Mouse (Mus musculus) MEL (cell line): ENCODE data around the gene Zdhhc4. TPM values are rescaled to one million over a fixed set of nuclear protein-coding genes. Genes with fewer than 3 reads are reported as not detected.

Source experiments
- DNase-seq: peaks from one replicate; pipeline ENCODE4 v3.0.0; 2011; ENCODE audit warnings: low read depth, low spot score
- H3K27ac ChIP-seq: 2 replicates; pipeline ENCODE4 v1.5.1; 2012; ENCODE audit warnings: low read depth, mild to moderate bottlenecking, control low read depth, low read length, moderate library complexity; ENCODE audit not compliant: control insufficient read depth
- H3K27me3 ChIP-seq, 2 experiments: fragments of 150-350 bp in 1 of 2; sonication (generic) in 1 of 2; 2 replicates each; pipeline ENCODE4 v1.6.1; 2012; ENCODE audit warnings: low read length in 2 of 2, mild to moderate bottlenecking in 2 of 2, improper control_type of control experiment in 1 of 2, moderate library complexity in 1 of 2; ENCODE audit not compliant: insufficient read depth in 2 of 2, control insufficient read depth in 1 of 2
- H3K36me3 ChIP-seq, 2 experiments: 2 replicates each; pipeline ENCODE4 v1.6.1; 2012 to 2014; ENCODE audit warnings: low read length in 2 of 2, improper control_type of control experiment in 1 of 2, inconsistent platforms in 1 of 2, mild to moderate bottlenecking in 1 of 2; ENCODE audit not compliant: insufficient read depth in 2 of 2, control insufficient read depth in 1 of 2
- H3K4me1 ChIP-seq, 2 experiments: fragments of 150-350 bp in 1 of 2; sonication (generic) in 1 of 2; 2 replicates each; pipeline ENCODE4 v1.6.1; 2012; ENCODE audit warnings: low read length in 2 of 2, improper control_type of control experiment in 1 of 2, mild to moderate bottlenecking in 1 of 2; ENCODE audit not compliant: insufficient read depth in 2 of 2, control insufficient read depth in 1 of 2
- H3K4me3 ChIP-seq, 2 experiments: fragments of 150-350 bp in 1 of 2; sonication (generic) in 1 of 2; 2 replicates each; pipeline ENCODE4 v1.5.1; 2012; ENCODE audit warnings: low read depth in 2 of 2, low read length in 2 of 2, mild to moderate bottlenecking in 2 of 2, moderate library complexity in 2 of 2, control low read depth in 1 of 2, improper control_type of control experiment in 1 of 2; ENCODE audit not compliant: control insufficient read depth in 1 of 2, insufficient read depth in 1 of 2
- H3K79me2 ChIP-seq: 2 replicates; pipeline ENCODE4 v1.6.1; 2012; ENCODE audit warnings: mild to moderate bottlenecking, low read length, moderate library complexity; ENCODE audit not compliant: control insufficient read depth, poor library complexity, insufficient read depth
- H3K9ac ChIP-seq: 2 replicates; pipeline ENCODE4 v1.6.1; 2012; ENCODE audit warnings: low read depth, mild to moderate bottlenecking, control low read depth, low read length, moderate library complexity; ENCODE audit not compliant: control insufficient read depth, poor library complexity, severe bottlenecking
- H3K9me3 ChIP-seq: fragments of 150-350 bp; sonication (generic); replicated peaks from 2 replicates; pipeline ENCODE4 v1.6.1; 2012; ENCODE audit warnings: mild to moderate bottlenecking, low read length, improper control_type of control experiment, moderate library complexity; ENCODE audit not compliant: insufficient read depth
- BHLHE40 ChIP-seq: IDR thresholded peaks from 2 replicates; pipeline ENCODE4 v1.6.1; 2012; ENCODE audit warnings: low read depth, mild to moderate bottlenecking, inconsistent platforms, low read length, improper control_type of control experiment, borderline replicate concordance
- CHD1 ChIP-seq: IDR thresholded peaks from 2 replicates; pipeline ENCODE4 v1.6.1; 2012; ENCODE audit warnings: low read depth, mild to moderate bottlenecking, inconsistent platforms, low read length, improper control_type of control experiment
- E2F4 ChIP-seq: IDR thresholded peaks from 2 replicates; pipeline ENCODE4 v1.6.1; 2011; ENCODE audit warnings: low read depth, low read length, improper control_type of control experiment, borderline replicate concordance
- EP300 ChIP-seq, 2 experiments: IDR thresholded peaks; 2 replicates each; pipeline ENCODE4 v1.6.1; 2011; ENCODE audit warnings: improper control_type of control experiment in 2 of 2, low read length in 2 of 2, low read depth in 1 of 2, mild to moderate bottlenecking in 1 of 2
- GABPA ChIP-seq: IDR thresholded peaks from 2 replicates; pipeline ENCODE4 v1.6.1; 2012; ENCODE audit warnings: low read depth, mild to moderate bottlenecking, inconsistent platforms, low read length, improper control_type of control experiment, moderate library complexity
- GATA1 ChIP-seq: IDR thresholded peaks from 2 replicates; pipeline ENCODE4 v1.6.1; 2011; ENCODE audit warnings: low read depth, low read length, improper control_type of control experiment
- MAZ ChIP-seq: IDR thresholded peaks from 2 replicates; pipeline ENCODE4 v1.6.1; 2012; ENCODE audit warnings: low read depth, mild to moderate bottlenecking, inconsistent platforms, low read length, improper control_type of control experiment
- NELFE ChIP-seq: IDR thresholded peaks from 2 replicates; pipeline ENCODE4 v1.6.1; 2011; ENCODE audit warnings: low read depth, low read length, improper control_type of control experiment
- NRF1 ChIP-seq: IDR thresholded peaks from 2 replicates; pipeline ENCODE4 v1.6.1; 2014; ENCODE audit warnings: low read depth, mild to moderate bottlenecking, inconsistent platforms, low read length, improper control_type of control experiment, moderate library complexity; ENCODE audit not compliant: poor library complexity, insufficient read depth, severe bottlenecking
- POLR2AphosphoS2 ChIP-seq: IDR thresholded peaks from 2 replicates; pipeline ENCODE4 v1.6.1; 2011; ENCODE audit warnings: low read length, improper control_type of control experiment
- RCOR1 ChIP-seq: IDR thresholded peaks from 2 replicates; pipeline ENCODE4 v1.6.1; 2012; ENCODE audit warnings: low read depth, mild to moderate bottlenecking, inconsistent platforms, low read length, improper control_type of control experiment
- SMC3 ChIP-seq: IDR thresholded peaks from 2 replicates; pipeline ENCODE4 v1.6.1; 2011; ENCODE audit warnings: low read depth, low read length, improper control_type of control experiment
- TBP ChIP-seq: IDR thresholded peaks from 2 replicates; pipeline ENCODE4 v1.8.0; 2011; ENCODE audit warnings: low read depth, low read length, improper control_type of control experiment
- TCF12 ChIP-seq: IDR thresholded peaks from 2 replicates; pipeline ENCODE4 v1.6.1; 2014; ENCODE audit warnings: low read depth, mild to moderate bottlenecking, inconsistent platforms, low read length, improper control_type of control experiment, moderate library complexity
- USF1 ChIP-seq: IDR thresholded peaks from 2 replicates; pipeline ENCODE4 v1.6.1; 2014; ENCODE audit warnings: low read depth, mild to moderate bottlenecking, inconsistent platforms, low read length, improper control_type of control experiment, moderate library complexity
- USF2 ChIP-seq, 2 experiments: IDR thresholded peaks; 2 replicates each; pipeline ENCODE4 v1.6.1; 2011 to 2012; ENCODE audit warnings: improper control_type of control experiment in 2 of 2, low read length in 2 of 2, borderline replicate concordance in 1 of 2, inconsistent platforms in 1 of 2, low read depth in 1 of 2, mild to moderate bottlenecking in 1 of 2; ENCODE audit not compliant: insufficient read depth in 1 of 2
- ZC3H11A ChIP-seq: IDR thresholded peaks from 2 replicates; pipeline ENCODE4 v1.6.1; 2012; ENCODE audit warnings: low read depth, mild to moderate bottlenecking, inconsistent platforms, low read length, improper control_type of control experiment
- ZNF384 ChIP-seq: IDR thresholded peaks from 2 replicates; pipeline ENCODE4 v1.6.1; 2012; ENCODE audit warnings: low read depth, mild to moderate bottlenecking, inconsistent platforms, low read length, improper control_type of control experiment
- polyA plus RNA-seq, 2 experiments: library from polyadenylated mRNA; stranded (reverse) in 1 of 2; unstranded in 1 of 2; fragments of >175 nt in 1 of 2; fragments of >200 nt in 1 of 2; gene quantifications; 2 replicates each; pipeline versions ENCODE4 v1.2.1 to v1.2.4; 2012; ENCODE audit warnings: low replicate concordance in 2 of 2, low read depth in 1 of 2; ENCODE audit not compliant: insufficient read length in 2 of 2, insufficient read depth in 1 of 2, missing spikeins in 1 of 2
- total RNA-seq: library from RNA; depleted of rRNA; stranded (reverse); fragments of 300-350 nt; gene quantifications from 2 replicates; pipeline ENCODE4 v1.2.3, GENCODE M21; 2012

The Zdhhc4 gene
- total and polyA plus RNA-seq, 3 experiments: 17.6 to 62.1 TPM; not detected in 1

- no peak overlapping the region for H3K9ac ChIP-seq
Measured at GRCm38 (mm10) chr5:143367931-143368330, 38.9 kb upstream of the Zdhhc4 start.

GRCm38 (mm10) chr5:143363678-143364615, 34.9 kb upstream of the Zdhhc4 start:
- no peak overlapping the region for H3K4me3 ChIP-seq
- H3K79me2 ChIP-seq: no peaks in the 10 kb centered on the region
- no peaks in the 10 kb centered on the region for H3K9me3 ChIP-seq
- DNase-seq: no peak
- H3K4me1 ChIP-seq: peaks cover 0 to 6% of the 10 kb centered on the region in 2 experiments; a peak in 1 of 4 replicates
- H3K27ac ChIP-seq: no peak overlapping the region
- H3K9ac ChIP-seq: no peak overlapping the region
- H3K27me3 ChIP-seq: no peaks in the 10 kb centered on the region
- no peak for TF ChIP-seq TBP
- no peak for TF ChIP-seq ZNF384
- no peak for TF ChIP-seq E2F4
- no peak for TF ChIP-seq USF2 (IDR thresholded peaks at IDR 0.05; ENCODE audit: borderline replicate concordance in 1 of 2, insufficient read depth in 1 of 2, low read depth in 1 of 2, low read length in 2 of 2)
- no peak for TF ChIP-seq GATA1
- no peak for TF ChIP-seq EP300 (IDR thresholded peaks at IDR 0.05; ENCODE audit: low read depth in 1 of 2, low read length in 2 of 2)
- TF ChIP-seq SMC3: no peak
- TF ChIP-seq CHD1: no peak
- no peak for TF ChIP-seq NELFE
- TF ChIP-seq NRF1: no peak
- peaks cover 0 to 4% of the 10 kb centered on the region in 2 experiments; a peak in 2 of 4 replicates for H3K36me3 ChIP-seq

More at GRCm38 (mm10) chr5:143367931-143368330, 38.9 kb upstream of the Zdhhc4 start:
- H3K4me3 ChIP-seq: no peak overlapping the region
- no peak overlapping the region for H3K27ac ChIP-seq
- no peaks in the 10 kb centered on the region for H3K9me3 ChIP-seq
- peaks cover 0 to 6% of the 10 kb centered on the region in 2 experiments; a peak in 1 of 4 replicates for H3K4me1 ChIP-seq
- TF ChIP-seq GABPA (no peak), RCOR1 (no peak), ZC3H11A (no peak), MAZ (no peak), BHLHE40 (no peak), POLR2AphosphoS2 (no peak), USF2 (IDR thresholded peaks at IDR 0.05; ENCODE audit: borderline replicate concordance in 1 of 2, insufficient read depth in 1 of 2, low read depth in 1 of 2, low read length in 2 of 2) (no peak), TCF12 (no peak), USF1 (no peak)
- H3K36me3 ChIP-seq: peaks cover 0 to 4% of the 10 kb centered on the region in 2 experiments; a peak in 2 of 4 replicates
- no peaks in the 10 kb centered on the region for H3K79me2 ChIP-seq
- H3K27me3 ChIP-seq: no peaks in the 10 kb centered on the region
- DNase-seq: no peak
